In genomic region chr6:108658051-108658415, GRCm38 (mm10) we compare ENCODE assay signal across 7 mouse cellular contexts. TPM values are rescaled to one million over a fixed set of nuclear protein-coding genes. Genes with fewer than 3 reads are reported as not detected.
DNase-seq lines count a peak whose midpoint lies in the region; ATAC-seq lines count a peak whose summit lies in the region.

No protein-coding gene starts in this region.

- no peak for ATAC-seq in heart, embryonic 11.5 days (replicated peaks; ENCODE audit: insufficient number of reproducible peaks, low FRiP score, low TSS enrichment)
- ATAC-seq in kidney, embryonic 14.5 days (ENCODE audit: low FRiP score, low TSS enrichment): no peak
- no peak for ATAC-seq in midbrain, embryonic 12.5 days (ENCODE audit: low FRiP score, low read depth)

- H3K9ac ChIP-seq in heart, embryonic 11.5 days (ENCODE audit: low read depth, low read length): peak overlapping the region; percentile 83
- no peak overlapping the region for H3K9ac ChIP-seq in kidney, embryonic 14.5 days (ENCODE audit: low read depth, low read length)
- no peak overlapping the region for H3K9ac ChIP-seq in midbrain, embryonic 12.5 days (replicated peaks)

- peak; percentile 68 to 71 for DNase-seq in B cell, adult 2 months
- DNase-seq in ES-CJ7 (ENCODE audit: low read depth, low spot score): peak; percentile 38
- DNase-seq in ovary, postnatal 10 days (ENCODE audit: low spot score): no peak
- DNase-seq in retina, postnatal 1 day: no peak

- H3K4me1 ChIP-seq in heart, embryonic 11.5 days (ENCODE audit: control insufficient read depth, insufficient read depth, low read length): peaks cover 16% of the 10 kb centered on the region; the same call in 1 of the 2 replicates
- H3K4me1 ChIP-seq in kidney, embryonic 14.5 days (ENCODE audit: control insufficient read depth, insufficient read depth, low read length): peaks cover 7% of the 10 kb centered on the region; the same call in 1 of the 2 replicates
- H3K4me1 ChIP-seq in midbrain, embryonic 12.5 days: peaks cover 20% of the 10 kb centered on the region

- peak overlapping the region; percentile 99 for H3K27ac ChIP-seq in heart, embryonic 11.5 days (ENCODE audit: low read depth, low read length)
- peak overlapping the region; percentile 94 for H3K27ac ChIP-seq in kidney, embryonic 14.5 days (ENCODE audit: low read depth, low read length)
- no peak overlapping the region for H3K27ac ChIP-seq in midbrain, embryonic 12.5 days (replicated peaks)

- no peaks in the 10 kb centered on the region for H3K36me3 ChIP-seq in heart, embryonic 11.5 days (ENCODE audit: control insufficient read depth, insufficient read depth, low read length)
- no peaks in the 10 kb centered on the region for H3K36me3 ChIP-seq in kidney, embryonic 14.5 days (ENCODE audit: control insufficient read depth, insufficient read depth, low read length)
- no peaks in the 10 kb centered on the region for H3K36me3 ChIP-seq in midbrain, embryonic 12.5 days

- 49% methylated on average over 3 of the region's 3 CpGs for WGBS in heart, embryonic 11.5 days (ENCODE audit: insufficient replicate concordance)
- 75% methylated on average over 3 of the region's 3 CpGs for whole genome bisulfite sequencing in kidney, embryonic 14.5 days
- 56% methylated on average over 3 of the region's 3 CpGs for WGBS in midbrain, embryonic 12.5 days

- peak overlapping the region; percentile 84 for H3K4me2 ChIP-seq in heart, embryonic 11.5 days
- H3K4me2 ChIP-seq in kidney, embryonic 14.5 days (replicated peaks; ENCODE audit: low read depth, low read length): peak overlapping the region; percentile 95
- H3K4me2 ChIP-seq in midbrain, embryonic 12.5 days (replicated peaks): peak overlapping the region; percentile 100; the same call in 1 of the 2 replicates

- peak overlapping the region; percentile 53 for H3K4me3 ChIP-seq in heart, embryonic 11.5 days (ENCODE audit: low read depth, low read length)
- H3K4me3 ChIP-seq in kidney, embryonic 14.5 days (ENCODE audit: low read length): no peak overlapping the region; the same call in 1 of the 2 replicates
- H3K4me3 ChIP-seq in midbrain, embryonic 12.5 days: no peak overlapping the region

- no peaks in the 10 kb centered on the region for H3K27me3 ChIP-seq in heart, embryonic 11.5 days (ENCODE audit: control insufficient read depth, insufficient read depth, low read length)
- H3K27me3 ChIP-seq in kidney, embryonic 14.5 days (ENCODE audit: control insufficient read depth, insufficient read depth, low read length): no peaks in the 10 kb centered on the region
- H3K27me3 ChIP-seq in midbrain, embryonic 12.5 days: peaks cover 32% of the 10 kb centered on the region

- no peaks in the 10 kb centered on the region for H3K9me3 ChIP-seq in heart, embryonic 11.5 days (replicated peaks; ENCODE audit: control insufficient read depth, low read length)
- no peaks in the 10 kb centered on the region for H3K9me3 ChIP-seq in kidney, embryonic 14.5 days (ENCODE audit: control insufficient read depth, low read length)
- no peaks in the 10 kb centered on the region for H3K9me3 ChIP-seq in midbrain, embryonic 12.5 days

RNA-seq across cellular contexts. Expression of gene Bhlhe40, which starts 2.4 kb away (rescaled TPM):
- 15.2 and 16.2 TPM in 2 replicates for polyA plus RNA-seq in heart, embryonic 11.5 days (2014; fragmentation: Nextera tagmentation; extraction: Ambion mirVana)
- 6.9 and 8.1 TPM in 2 replicates for polyA plus RNA-seq in kidney, embryonic 14.5 days (2014; fragmentation: Nextera tagmentation; extraction: Ambion mirVana)
- 2.3 and 2.8 TPM in 2 replicates for polyA plus RNA-seq in midbrain, embryonic 12.5 days (2016; fragmentation: Nextera tagmentation; extraction: Ambion mirVana)

Comparison
In these comparisons a context has a peak if more than half of its experiments do, and no peak if none do; other contexts are left out.
1. DNase-seq: peak in B cell, adult 2 months (2 of 2) and ES-CJ7 (single experiment); none in ovary, postnatal 10 days (single experiment) and retina, postnatal 1 day (single experiment).
2. Peak in every context shown above with its lines, with median percentiles within 50 percentile points of each other: H3K4me2 ChIP-seq.